Mouse (Mus musculus): ENCODE measurements around the gene Ppp1r26. TPM values are rescaled to one million over a fixed set of nuclear protein-coding genes. Genes with fewer than 3 reads are reported as not detected.

Ppp1r26 gene
- polyA plus RNA-seq, 1 experiment from 2014 or later: 15.5 TPM

DNA sequence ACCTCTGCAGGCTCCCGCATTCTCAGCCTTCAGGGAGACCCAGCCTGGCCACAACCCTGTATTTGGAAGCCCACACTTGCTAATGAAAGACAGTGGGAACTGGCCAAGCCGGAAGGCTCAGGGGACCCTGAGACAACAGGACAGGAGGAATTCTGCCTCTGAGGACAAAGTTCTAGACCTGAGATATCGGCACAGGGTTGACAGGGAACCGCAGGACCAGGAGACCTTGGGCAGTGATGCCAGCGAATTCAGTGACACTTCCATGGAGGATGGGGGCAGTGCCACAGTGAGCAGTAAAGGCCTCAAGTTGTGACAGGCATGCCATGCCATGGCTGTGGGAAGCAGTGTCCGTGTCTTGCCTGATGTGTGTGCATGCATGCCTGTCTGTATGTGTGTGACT lies 6.9 kb downstream of the Ppp1r26 start:
- 95% methylated on average over 6 of the region's 6 CpGs for WGBS
- ATAC-seq (ENCODE audit: low FRiP score, low TSS enrichment) (no peak), DNase-seq (no peak)
- H3K9me3 ChIP-seq (ENCODE audit: control insufficient read depth, low read length): no peaks in the 10 kb centered on the region
- no peak overlapping the region for H3K4me3 ChIP-seq (replicated peaks; ENCODE audit: low read depth, low read length)
- H3K27ac ChIP-seq (replicated peaks; ENCODE audit: low read depth, low read length): no peak overlapping the region
- no peak overlapping the region for H3K4me2 ChIP-seq (ENCODE audit: low read length)
- no peaks in the 10 kb centered on the region for H3K4me1 ChIP-seq (ENCODE audit: control insufficient read depth, insufficient read depth, low read length)
- H3K36me3 ChIP-seq (ENCODE audit: control insufficient read depth, insufficient read depth, low read length): peaks cover 51% of the 10 kb centered on the region
- no peaks in the 10 kb centered on the region for H3K27me3 ChIP-seq (ENCODE audit: control insufficient read depth, insufficient read depth, low read length)
- no peak overlapping the region for H3K9ac ChIP-seq (replicated peaks; ENCODE audit: low read length)

DNA sequence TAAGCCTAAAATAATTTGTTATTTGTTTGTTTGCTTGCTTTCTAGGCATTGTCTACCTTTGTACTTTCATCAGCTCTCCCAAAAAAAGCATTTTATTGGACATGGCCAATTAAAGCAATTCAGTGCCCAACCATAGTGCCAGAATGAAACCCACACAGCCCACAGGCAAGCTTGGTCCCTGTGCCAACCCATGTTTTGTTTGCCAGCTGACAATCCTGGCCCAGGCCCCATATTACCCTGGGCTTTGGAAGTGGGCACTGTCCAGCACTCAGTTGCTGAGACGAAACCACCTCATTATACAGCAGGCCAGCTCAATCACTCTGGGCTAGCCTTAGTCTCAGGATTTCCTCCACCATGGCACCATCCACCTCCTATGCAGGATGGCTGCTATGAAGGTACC lies 10.0 kb downstream of the Ppp1r26 start:
- Histone ChIP-seq H3K4me2 (ENCODE audit: low read length) (no peak overlapping the region), H3K36me3 (ENCODE audit: control insufficient read depth, insufficient read depth, low read length) (peaks cover 28% of the 10 kb centered on the region), H3K27me3 (ENCODE audit: control insufficient read depth, insufficient read depth, low read length) (no peaks in the 10 kb centered on the region), H3K9me3 (ENCODE audit: control insufficient read depth, low read length) (no peaks in the 10 kb centered on the region), H3K4me3 (replicated peaks; ENCODE audit: low read depth, low read length) (no peak overlapping the region), H3K27ac (replicated peaks; ENCODE audit: low read depth, low read length) (no peak overlapping the region), H3K9ac (replicated peaks; ENCODE audit: low read length) (no peak overlapping the region), H3K4me1 (ENCODE audit: control insufficient read depth, insufficient read depth, low read length) (no peaks in the 10 kb centered on the region)
- ATAC-seq (ENCODE audit: low FRiP score, low TSS enrichment) (no peak), DNase-seq (no peak)
- 80% methylated on average over 1 of the region's 1 CpGs for WGBS

DNA sequence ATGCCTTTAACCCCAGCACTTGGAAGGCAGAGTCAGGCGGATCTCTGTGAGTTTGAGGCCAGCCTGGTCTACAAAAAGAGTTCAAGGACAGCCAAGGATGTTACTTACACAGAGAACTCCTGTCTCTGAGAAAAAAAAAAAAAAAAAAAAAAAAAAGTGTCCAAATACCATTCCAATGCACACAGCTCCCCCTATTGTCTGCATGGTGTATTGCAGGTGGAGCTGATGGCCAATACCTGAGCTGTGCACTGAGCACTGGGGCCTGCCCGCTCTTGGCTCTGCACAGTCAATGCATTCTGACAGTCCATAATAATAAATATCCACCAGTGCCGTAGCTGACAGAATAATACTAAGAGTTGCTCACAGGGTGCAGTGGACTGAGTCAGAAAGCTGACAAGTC lies 17.3 kb downstream of the Ppp1r26 start:
- WGBS: 35% methylated on average over 3 of the region's 3 CpGs
- H3K9ac ChIP-seq (replicated peaks; ENCODE audit: low read length): no peak overlapping the region
- H3K4me1 ChIP-seq (ENCODE audit: control insufficient read depth, insufficient read depth, low read length): peaks cover 17% of the 10 kb centered on the region
- no peaks in the 10 kb centered on the region for H3K9me3 ChIP-seq (ENCODE audit: control insufficient read depth, low read length)
- H3K4me3 ChIP-seq (replicated peaks; ENCODE audit: low read depth, low read length): no peak overlapping the region
- no peak overlapping the region for H3K27ac ChIP-seq (replicated peaks; ENCODE audit: low read depth, low read length)
- H3K36me3 ChIP-seq (ENCODE audit: control insufficient read depth, insufficient read depth, low read length): no peaks in the 10 kb centered on the region; the same call in 1 of the 2 replicates
- peak; percentile 59 for DNase-seq
- ATAC-seq (ENCODE audit: low FRiP score, low TSS enrichment): no peak
- no peak overlapping the region for H3K4me2 ChIP-seq (ENCODE audit: low read length)
- no peaks in the 10 kb centered on the region for H3K27me3 ChIP-seq (ENCODE audit: control insufficient read depth, insufficient read depth, low read length)

DNA sequence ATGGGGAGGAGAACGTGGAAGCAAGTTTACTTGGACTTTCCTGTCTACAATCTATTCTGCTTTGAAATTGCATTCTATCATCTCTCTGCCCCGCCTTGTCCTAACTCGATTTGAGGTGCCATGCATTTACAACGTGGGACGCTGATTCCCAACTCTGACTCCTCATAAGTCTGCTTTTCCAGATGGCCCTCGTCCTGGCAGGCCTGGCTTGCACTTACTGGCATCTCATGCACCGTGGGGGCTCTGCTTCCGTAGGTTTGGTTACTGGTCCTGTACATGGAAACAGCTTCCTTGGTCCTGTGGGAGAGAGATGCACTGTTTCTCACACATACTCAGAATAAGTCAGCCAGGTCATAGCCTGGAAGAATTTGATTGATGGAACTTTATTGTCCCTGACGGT lies 18.3 kb downstream of the Ppp1r26 start:
- H3K4me2 ChIP-seq (ENCODE audit: low read length): no peak overlapping the region
- H3K9me3 ChIP-seq (ENCODE audit: control insufficient read depth, low read length): no peaks in the 10 kb centered on the region
- DNase-seq (no peak), ATAC-seq (ENCODE audit: low FRiP score, low TSS enrichment) (no peak)
- no peak overlapping the region for H3K27ac ChIP-seq (replicated peaks; ENCODE audit: low read depth, low read length)
- H3K36me3 ChIP-seq (ENCODE audit: control insufficient read depth, insufficient read depth, low read length): peaks cover 8% of the 10 kb centered on the region
- WGBS: 79% methylated on average over 9 of the region's 9 CpGs
- no peak overlapping the region for H3K4me3 ChIP-seq (replicated peaks; ENCODE audit: low read depth, low read length)
- H3K27me3 ChIP-seq (ENCODE audit: control insufficient read depth, insufficient read depth, low read length): no peaks in the 10 kb centered on the region
- peaks cover 17% of the 10 kb centered on the region for H3K4me1 ChIP-seq (ENCODE audit: control insufficient read depth, insufficient read depth, low read length)
- H3K9ac ChIP-seq (replicated peaks; ENCODE audit: low read length): no peak overlapping the region

DNA sequence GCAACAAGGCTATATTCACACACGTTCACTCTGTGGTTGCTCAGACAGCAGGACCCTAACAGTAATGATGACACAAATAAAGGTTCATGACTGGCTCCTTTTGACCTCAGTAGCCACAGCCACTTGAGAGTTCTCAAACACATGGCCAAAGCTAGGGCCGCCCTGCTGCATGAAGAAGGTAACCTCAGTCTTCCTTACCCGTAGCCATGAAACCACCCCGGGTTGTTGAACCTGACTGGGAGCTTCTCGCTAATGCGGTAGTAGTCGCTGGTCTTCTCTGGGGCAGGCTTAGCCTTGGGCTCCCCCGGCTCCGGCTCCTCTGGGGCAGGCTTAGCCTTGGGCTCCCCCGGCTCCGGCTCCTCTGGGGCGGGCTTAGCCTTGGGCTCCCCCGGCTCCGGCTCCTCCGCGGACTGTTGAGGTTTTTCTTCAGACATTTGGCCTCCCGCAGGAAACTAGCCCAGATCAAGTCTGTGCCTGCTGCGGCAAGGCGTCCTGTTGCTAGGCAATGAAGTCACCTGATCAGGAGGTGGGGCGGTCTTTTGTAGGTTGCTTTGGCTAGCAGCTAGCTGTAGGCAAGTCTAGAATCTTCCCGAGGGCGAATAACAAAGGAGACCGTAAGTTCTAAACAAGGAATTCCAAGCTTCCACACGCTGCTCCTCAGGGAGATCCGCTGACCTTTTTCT lies 19.4 kb downstream of the Ppp1r26 start, which contains the start of gene 1700007K13Rik:
Gene 1700007K13Rik (minus strand): TSS at position 497 of the 683 bp plus-strand sequence.
- Histone ChIP-seq H3K27ac (replicated peaks; ENCODE audit: low read depth, low read length) (no peak within 1 kb of the TSS), H3K4me3 (replicated peaks; ENCODE audit: low read depth, low read length) (peak within 1 kb of the TSS; percentile 9; the same call in 1 of the 2 replicates), H3K9me3 (ENCODE audit: control insufficient read depth, low read length) (no peaks in the 10 kb centered on the region), H3K27me3 (ENCODE audit: control insufficient read depth, insufficient read depth, low read length) (no peaks in the 10 kb centered on the region), H3K36me3 (ENCODE audit: control insufficient read depth, insufficient read depth, low read length) (peaks cover 19% of the 10 kb centered on the region), H3K4me1 (ENCODE audit: control insufficient read depth, insufficient read depth, low read length) (peaks cover 17% of the 10 kb centered on the region), H3K4me2 (ENCODE audit: low read length) (peak within 1 kb of the TSS; percentile 51), H3K9ac (replicated peaks; ENCODE audit: low read length) (peak within 1 kb of the TSS; percentile 14; the same call in 1 of the 2 replicates)
- WGBS: 4% methylated on average over 25 of the region's 25 CpGs
- ATAC-seq (ENCODE audit: low FRiP score, low TSS enrichment): no peak; the same call in 1 of the 2 replicates
- peak; percentile 82 for DNase-seq

DNA sequence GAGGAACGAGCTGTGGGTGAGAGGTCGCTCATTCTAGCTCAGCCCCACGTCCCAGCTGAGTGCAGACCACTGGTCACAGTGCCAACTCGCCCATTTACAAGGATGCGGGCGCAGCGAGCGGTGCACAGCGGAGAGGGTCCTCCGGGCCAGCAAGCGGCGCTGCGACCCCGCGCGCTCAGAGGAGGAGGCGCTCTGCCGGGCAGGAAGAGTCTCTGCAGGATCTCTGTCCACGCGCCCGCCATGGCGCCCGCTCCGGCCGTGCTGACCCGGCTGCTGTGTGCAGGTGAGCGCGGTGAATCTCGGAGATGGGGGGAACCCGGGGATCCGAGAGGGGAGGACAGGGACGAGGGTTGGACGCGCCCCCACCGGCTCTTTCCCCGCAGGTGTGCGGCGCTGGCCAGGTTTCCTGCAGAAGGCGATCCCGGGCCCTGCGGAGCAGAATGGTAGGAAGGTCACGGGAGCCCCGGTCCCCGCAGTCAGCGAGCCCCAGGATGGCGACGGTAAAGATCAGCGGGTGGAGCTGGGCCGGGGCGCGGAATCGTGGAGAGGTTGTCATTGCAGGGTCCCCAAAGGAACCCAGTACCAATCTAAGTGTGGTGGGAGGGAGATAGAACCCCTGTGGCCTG lies 21.4 kb downstream of the Ppp1r26 start, which contains the start of gene Mrps2:
Gene Mrps2 (plus strand): TSS at position 207 of the 626 bp plus-strand sequence.
- peaks cover 17% of the 10 kb centered on the region for H3K4me1 ChIP-seq (ENCODE audit: control insufficient read depth, insufficient read depth, low read length)
- H3K36me3 ChIP-seq (ENCODE audit: control insufficient read depth, insufficient read depth, low read length): peaks cover 37% of the 10 kb centered on the region
- ATAC-seq (ENCODE audit: low FRiP score, low TSS enrichment): peak; percentile 89
- peak within 1 kb of the TSS; percentile 87 for H3K9ac ChIP-seq (replicated peaks; ENCODE audit: low read length)
- no peaks in the 10 kb centered on the region for H3K9me3 ChIP-seq (ENCODE audit: control insufficient read depth, low read length)
- under 1% methylated on average over 52 of the region's 52 CpGs for WGBS
- peak within 1 kb of the TSS; percentile 72 for H3K4me2 ChIP-seq (ENCODE audit: low read length)
- no peaks in the 10 kb centered on the region for H3K27me3 ChIP-seq (ENCODE audit: control insufficient read depth, insufficient read depth, low read length)
- peak within 1 kb of the TSS; percentile 97 for H3K4me3 ChIP-seq (replicated peaks; ENCODE audit: low read depth, low read length)
- DNase-seq: peak; percentile 94
- 0 out of 2 replicates have a peak within 1 kb of the TSS, but pooled peaks have one; percentile 8 for H3K27ac ChIP-seq (replicated peaks; ENCODE audit: low read depth, low read length)

DNA sequence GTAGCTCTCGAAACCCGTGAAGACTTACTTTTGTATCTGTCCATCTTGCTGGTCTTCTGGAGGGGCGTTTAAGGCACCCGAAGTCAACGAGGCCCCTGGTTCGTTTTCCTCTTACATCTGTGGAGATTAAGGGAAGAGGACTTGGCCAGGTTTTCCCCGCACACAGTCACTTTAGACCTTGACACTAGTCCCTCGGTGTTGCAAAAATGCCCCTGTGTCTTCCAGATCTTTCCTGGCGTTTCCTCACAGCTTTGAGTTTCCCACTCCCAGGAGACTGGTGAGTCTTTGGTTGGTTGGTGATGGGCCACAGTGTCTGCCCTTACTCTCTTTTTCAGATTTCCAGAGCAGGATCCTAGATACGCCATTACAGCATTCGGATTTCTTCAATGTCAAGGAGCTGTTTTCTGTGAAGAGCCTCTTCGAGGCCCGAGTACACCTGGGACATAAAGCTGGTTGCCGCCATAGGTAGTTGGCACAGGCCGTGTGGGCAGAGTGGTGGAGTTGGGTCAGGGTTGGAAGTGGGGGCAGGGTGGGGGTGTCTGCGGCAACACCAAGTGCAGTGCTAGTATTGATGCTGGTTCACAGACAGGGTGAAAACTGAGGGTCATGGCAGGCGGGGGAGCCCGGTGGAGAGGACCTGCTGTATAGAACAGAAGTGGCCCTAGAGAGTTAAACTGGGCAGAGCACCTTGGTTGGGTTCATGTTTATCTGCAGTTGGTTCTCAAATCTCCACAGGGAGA lies 22.1 kb downstream of the Ppp1r26 start:
- H3K36me3 ChIP-seq (ENCODE audit: control insufficient read depth, insufficient read depth, low read length): peaks cover 38% of the 10 kb centered on the region
- peak overlapping the region; percentile 97 for H3K4me3 ChIP-seq (replicated peaks; ENCODE audit: low read depth, low read length)
- 55% methylated on average over 18 of the region's 18 CpGs for WGBS
- H3K9ac ChIP-seq (replicated peaks; ENCODE audit: low read length): peak overlapping the region; percentile 87
- H3K4me2 ChIP-seq (ENCODE audit: low read length): peak overlapping the region; percentile 72
- H3K9me3 ChIP-seq (ENCODE audit: control insufficient read depth, low read length): no peaks in the 10 kb centered on the region
- ATAC-seq (ENCODE audit: low FRiP score, low TSS enrichment) (no peak), DNase-seq (no peak)
- H3K4me1 ChIP-seq (ENCODE audit: control insufficient read depth, insufficient read depth, low read length): peaks cover 17% of the 10 kb centered on the region
- no peaks in the 10 kb centered on the region for H3K27me3 ChIP-seq (ENCODE audit: control insufficient read depth, insufficient read depth, low read length)
- no peak overlapping the region for H3K27ac ChIP-seq (replicated peaks; ENCODE audit: low read depth, low read length)

DNA sequence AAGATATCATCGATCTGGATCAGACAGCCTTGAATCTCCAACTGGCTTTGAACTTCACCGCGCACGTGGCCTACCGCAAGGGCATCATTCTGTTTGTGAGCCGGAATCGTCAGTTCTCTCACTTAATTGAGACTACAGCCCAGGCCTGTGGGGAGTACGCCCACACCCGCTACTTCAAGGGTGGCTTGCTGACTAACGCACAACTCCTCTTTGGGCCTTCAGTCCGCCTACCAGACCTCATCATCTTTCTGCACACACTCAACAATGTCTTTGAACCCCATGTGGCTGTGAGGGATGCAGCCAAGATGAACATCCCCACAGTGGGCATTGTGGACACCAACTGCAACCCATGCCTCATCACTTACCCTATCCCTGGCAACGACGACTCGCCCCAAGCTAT lies 22.9 kb downstream of the Ppp1r26 start:
- no peak overlapping the region for H3K4me2 ChIP-seq (ENCODE audit: low read length)
- ATAC-seq (ENCODE audit: low FRiP score, low TSS enrichment): no peak
- no peak overlapping the region for H3K4me3 ChIP-seq (replicated peaks; ENCODE audit: low read depth, low read length)

More for the DNA sequence above, 22.9 kb downstream of the Ppp1r26 start:
- no peak for DNase-seq
- no peak overlapping the region for H3K27ac ChIP-seq (replicated peaks; ENCODE audit: low read depth, low read length)
- H3K4me1 ChIP-seq (ENCODE audit: control insufficient read depth, insufficient read depth, low read length): peaks cover 17% of the 10 kb centered on the region
- no peaks in the 10 kb centered on the region for H3K9me3 ChIP-seq (ENCODE audit: control insufficient read depth, low read length)
- H3K27me3 ChIP-seq (ENCODE audit: control insufficient read depth, insufficient read depth, low read length): no peaks in the 10 kb centered on the region
- H3K9ac ChIP-seq (replicated peaks; ENCODE audit: low read length): no peak overlapping the region
- H3K36me3 ChIP-seq (ENCODE audit: control insufficient read depth, insufficient read depth, low read length): peaks cover 38% of the 10 kb centered on the region
- WGBS: 98% methylated on average over 14 of the region's 14 CpGs
